Mouse (Mus musculus): ENCODE data around the gene Mccc2.

Gene Mccc2

DNA sequence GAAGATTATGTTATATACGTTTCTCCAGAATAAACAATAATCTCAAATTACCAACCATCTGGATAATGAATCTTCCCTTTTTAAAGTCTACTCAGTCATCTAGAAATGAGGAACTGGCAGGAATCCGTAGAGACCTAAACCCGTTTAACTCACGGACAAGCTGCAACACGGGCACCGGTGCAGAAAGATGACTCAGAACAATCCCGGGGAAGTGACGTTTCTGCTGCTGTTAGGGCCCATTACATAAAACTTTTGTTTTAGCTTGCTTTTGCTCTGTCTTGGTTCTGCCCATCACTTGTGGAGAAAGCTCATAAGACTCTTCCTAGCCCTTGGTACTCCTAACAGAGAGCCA is 76.1 kb downstream of the Mccc2 start:
- DNase-seq (ENCODE audit: low read depth) = no peak

- no peak for DNase-seq (ENCODE audit: low read depth)
These were observed 76.7 kb downstream of the Mccc2 start for GRCm38 (mm10) chr13:99938606-99939319.

GRCm38 (mm10) chr13:99937741-99938140 is 77.7 kb downstream of the Mccc2 start:
- no peak for DNase-seq (ENCODE audit: low read depth)

DNA sequence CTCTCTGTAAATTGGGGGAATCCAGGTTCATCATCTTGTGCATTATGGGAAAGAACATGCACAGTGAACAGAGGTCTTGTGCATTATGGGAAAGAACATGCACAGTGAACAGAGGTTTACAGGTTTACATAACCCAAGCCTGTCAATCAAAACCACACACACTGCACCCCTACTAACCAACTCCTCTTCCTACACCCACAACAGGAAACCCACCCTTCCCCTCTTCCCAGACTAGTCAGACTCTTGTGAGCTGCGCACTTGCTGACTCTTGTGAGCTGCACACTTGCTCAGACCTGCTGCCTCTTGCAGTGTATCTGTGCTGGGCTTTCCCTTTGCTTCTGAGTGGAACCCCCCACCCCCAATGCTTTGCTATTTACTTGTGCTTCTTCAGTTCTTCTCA is 83.0 kb downstream of the Mccc2 start:
- no peak for DNase-seq (ENCODE audit: low read depth)

DNA sequence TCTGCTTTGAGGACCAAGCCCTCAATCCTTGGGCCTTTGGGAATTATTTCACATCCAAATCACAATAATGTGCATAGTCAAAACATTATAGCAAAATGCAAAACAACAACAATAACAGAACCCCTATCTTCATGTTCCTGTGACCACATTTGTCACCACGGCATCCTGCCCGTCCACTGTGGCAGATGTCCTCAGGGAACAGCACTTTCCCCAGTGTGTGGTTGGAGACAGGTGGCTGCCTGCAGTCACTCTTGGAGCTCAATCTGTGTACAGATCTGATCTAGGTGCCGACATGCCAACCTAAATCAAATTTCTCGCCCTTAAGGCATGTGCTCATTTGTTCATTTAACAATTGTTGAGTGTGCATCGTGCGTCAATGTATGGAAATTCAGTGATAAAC is 83.9 kb downstream of the Mccc2 start:
- DNase-seq (ENCODE audit: low read depth) = no peak

- DNase-seq (ENCODE audit: low read depth) = no peak
These were observed 89.2 kb downstream of the Mccc2 start for GRCm38 (mm10) chr13:99926249-99926648.

DNA sequence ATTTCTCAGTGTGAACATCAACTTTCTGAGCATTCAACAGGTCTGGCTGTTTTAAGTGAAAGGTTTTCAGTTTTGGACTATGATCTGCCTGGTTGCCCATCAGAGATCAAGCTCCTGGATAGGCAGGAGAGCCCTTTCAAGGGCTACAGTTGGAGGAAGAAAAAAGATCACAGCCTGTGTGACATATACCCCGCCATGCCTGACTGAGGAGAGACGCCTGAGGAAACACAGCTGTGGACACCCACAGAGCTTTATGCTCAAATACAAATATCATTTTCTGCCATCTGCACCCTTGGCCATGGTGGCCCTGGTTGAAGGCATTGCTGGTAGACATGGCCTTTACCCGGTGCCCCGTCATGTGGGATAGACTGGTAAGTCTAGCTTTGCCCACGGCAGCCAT is 99.8 kb downstream of the Mccc2 start:
- DNase-seq (ENCODE audit: low read depth) = no peak

- DNase-seq (ENCODE audit: low read depth) = no peak
These were observed 114.5 kb downstream of the Mccc2 start, which contains the start of gene Cartpt for GRCm38 (mm10) chr13:99900965-99901364. Gene Cartpt, minus strand, starts transcription at chr13:99901091.

DNA sequence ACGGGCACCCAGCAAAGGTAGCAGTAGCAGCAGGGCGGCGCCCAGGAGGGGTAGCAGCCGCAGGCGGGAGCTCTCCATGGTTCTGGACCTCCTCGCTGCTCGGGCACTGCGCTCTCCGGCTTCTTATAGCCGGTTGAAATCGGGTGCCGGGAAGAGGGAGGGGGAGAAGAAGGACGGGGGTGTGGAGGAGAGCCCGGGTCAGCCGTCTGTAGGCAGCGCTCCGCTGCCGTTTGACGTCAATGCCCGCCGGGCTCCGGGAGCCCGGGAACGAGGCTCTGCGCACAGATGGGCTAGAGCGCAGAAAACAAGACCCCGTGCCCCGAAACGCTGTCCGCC is 114.9 kb downstream of the Mccc2 start:
- DNase-seq (ENCODE audit: low read depth) = peak; percentile 6

- DNase-seq (ENCODE audit: low read depth) = no peak
These were observed 115.5 kb downstream of the Mccc2 start for GRCm38 (mm10) chr13:99899670-99900556.

DNA sequence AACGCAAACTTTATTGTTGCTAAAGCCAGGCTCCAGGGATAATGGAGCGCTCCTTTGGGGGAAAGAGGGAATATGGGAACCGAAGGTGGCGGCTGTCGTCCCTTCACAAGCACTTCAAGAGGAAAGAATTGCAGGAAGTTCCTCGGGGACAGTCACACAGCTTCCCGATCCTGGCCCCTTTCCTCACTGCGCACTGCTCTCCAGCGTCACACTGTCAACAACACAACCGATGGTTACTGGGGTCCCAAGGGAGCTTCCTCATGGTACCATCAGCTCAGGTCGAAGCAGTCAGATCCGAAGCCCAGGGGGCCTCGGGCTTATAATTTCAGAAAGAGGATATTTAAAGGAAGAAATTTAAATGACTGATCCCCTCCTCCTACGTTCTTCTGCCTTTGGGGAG is 116.6 kb downstream of the Mccc2 start:
- no peak for DNase-seq (ENCODE audit: low read depth)
